Mouse (Mus musculus): Measurements from ENCODE around the gene Srrd.

- TF ChIP-seq GATA1 (IDR thresholded peaks at IDR 0.05; ENCODE audit: low read length) (no peak), TAL1 (IDR thresholded peaks at IDR 0.05; ENCODE audit: low read length) (no peak)
These were observed 48.2 kb upstream of the Srrd start for GRCm38 (mm10) chr5:112391002-112391401.
